Mouse (Mus musculus): ENCODE measurements around the gene Aip.

- no peak for TF ChIP-seq EP300 (IDR thresholded peaks at IDR 0.05)
- no peak for TF ChIP-seq CTCF (IDR thresholded peaks at IDR 0.05)
Observed at GRCm38 (mm10) chr19:4103792-4104191, 21.9 kb downstream of the Aip start.
